In genomic region chr6:145295171-145295570, GRCm38 (mm10) we compare ENCODE assay signal across 17 mouse cellular contexts.
"Had no signal": no experiment of that assay in that cellular context is flagged by ENCODE, and none has a peak within 500 bp of the region (broad histone marks: within the 10 kb centered on the region; RNA-seq: fewer than 3 reads in every experiment).

No protein-coding gene starts in this region.

- H3K36me3 ChIP-seq: limb, embryonic 15.5 days; liver, embryonic 13.5 days; lung, embryonic 15.5 days; midbrain, embryonic 12.5 days; neural tube, embryonic 13.5 days had no signal

- DNase-seq: kidney, postnatal 14 days; left cerebral cortex, postnatal 4 days; liver, embryonic 13.5 days; liver, postnatal 0 days; lung, postnatal 14 days; retina, postnatal 1 day; right cerebral cortex, postnatal 4 days; spleen, adult 18-20 months; thymus, adult 18-20 months; thymus, postnatal 14 days had no signal

- H3K27ac ChIP-seq: limb, embryonic 15.5 days; liver, embryonic 13.5 days; lung, embryonic 15.5 days; macrophage; midbrain, embryonic 12.5 days; neural tube, embryonic 13.5 days had no signal

- ATAC-seq: liver, postnatal 0 days; midbrain, embryonic 16.5 days had no signal

- H3K27me3 ChIP-seq: limb, embryonic 15.5 days; liver, embryonic 13.5 days; lung, embryonic 15.5 days; megakaryocyte, embryonic 14.5 days; neural tube, embryonic 13.5 days had no signal

- H3K4me3 ChIP-seq: limb, embryonic 15.5 days; liver, embryonic 13.5 days; lung, embryonic 15.5 days; megakaryocyte, embryonic 14.5 days; midbrain, embryonic 12.5 days; neural tube, embryonic 13.5 days had no signal

- H3K9ac ChIP-seq: limb, embryonic 15.5 days; liver, embryonic 13.5 days; liver, postnatal 0 days; lung, embryonic 15.5 days; midbrain, embryonic 12.5 days; neural tube, embryonic 13.5 days had no signal

- H3K4me2 ChIP-seq: limb, embryonic 15.5 days; liver, embryonic 13.5 days; lung, embryonic 15.5 days; midbrain, embryonic 12.5 days; neural tube, embryonic 13.5 days had no signal

- H3K9me3 ChIP-seq: limb, embryonic 15.5 days; liver, embryonic 13.5 days; lung, embryonic 15.5 days; megakaryocyte, embryonic 14.5 days; midbrain, embryonic 12.5 days; neural tube, embryonic 13.5 days had no signal

- H3K4me1 ChIP-seq: neural tube, embryonic 13.5 days had no signal
